Comparison of ENCODE assay signal across 11 mouse cellular contexts in genomic region chr16:10837903-10838302, GRCm38 (mm10). TPM values are rescaled to one million over a fixed set of nuclear protein-coding genes. Genes with fewer than 3 reads are reported as not detected.
A peak's percentile ranks its signal among the peaks of the same experiment; 100 is the strongest.
DNase-seq lines count a peak whose midpoint lies in the region; ATAC-seq lines count a peak whose summit lies in the region.
"Had no signal": no experiment of that assay in that cellular context is flagged by ENCODE, and none has a peak within 500 bp of the region (broad histone marks: within the 10 kb centered on the region; RNA-seq: fewer than 3 reads in every experiment).

No protein-coding gene starts in this region.

- no peak for ATAC-seq in heart, embryonic 15.5 days (replicated peaks; ENCODE audit: insufficient number of reproducible peaks, insufficient read depth, low FRiP score, low read depth)
- no peak for ATAC-seq in embryonic facial prominence, embryonic 15.5 days (ENCODE audit: insufficient number of reproducible peaks, low FRiP score, low TSS enrichment, low read depth)
- 0 out of 2 replicates have a peak, but pooled peaks have one; percentile 7 for ATAC-seq in monocyte, adult 5-6 weeks (replicated peaks; ENCODE audit: insufficient number of reproducible peaks, low FRiP score, low TSS enrichment, poor library complexity, severe bottlenecking)
- no peak for ATAC-seq in erythroblast, adult 5-6 weeks (replicated peaks; ENCODE audit: low FRiP score, poor library complexity, severe bottlenecking)
- ATAC-seq: inflammation-experienced regulatory T-cells, adult 6 months had no signal

- H3K36me3 ChIP-seq in heart, embryonic 15.5 days, result no peaks in the 10 kb centered on the region
- no peaks in the 10 kb centered on the region for H3K36me3 ChIP-seq in embryonic facial prominence, embryonic 15.5 days

- H3K27me3 ChIP-seq in heart, embryonic 15.5 days, result no peaks in the 10 kb centered on the region
- H3K27me3 ChIP-seq in embryonic facial prominence, embryonic 15.5 days, result no peaks in the 10 kb centered on the region

- H3K4me1 ChIP-seq in heart, embryonic 15.5 days (replicated peaks), result peaks cover 46% of the 10 kb centered on the region
- H3K4me1 ChIP-seq in embryonic facial prominence, embryonic 15.5 days, result peaks cover 49% of the 10 kb centered on the region

- peak overlapping the region; percentile 82 for H3K27ac ChIP-seq in heart, embryonic 15.5 days
- H3K27ac ChIP-seq in embryonic facial prominence, embryonic 15.5 days (replicated peaks), result peak overlapping the region; percentile 49

- no peak overlapping the region for H3K9ac ChIP-seq in heart, embryonic 15.5 days
- H3K9ac ChIP-seq in embryonic facial prominence, embryonic 15.5 days, result no peak overlapping the region

- 0 out of 2 replicates have a peak overlapping the region, but pooled peaks have one; percentile 35 for H3K4me2 ChIP-seq in heart, embryonic 15.5 days
- H3K4me2 ChIP-seq in embryonic facial prominence, embryonic 15.5 days (replicated peaks), result no peak overlapping the region

- H3K4me3 ChIP-seq in heart, embryonic 15.5 days, result no peak overlapping the region
- no peak overlapping the region for H3K4me3 ChIP-seq in embryonic facial prominence, embryonic 15.5 days (replicated peaks)

- no peaks in the 10 kb centered on the region for H3K9me3 ChIP-seq in heart, embryonic 15.5 days (replicated peaks)
- H3K9me3 ChIP-seq in embryonic facial prominence, embryonic 15.5 days (replicated peaks), result no peaks in the 10 kb centered on the region

- WGBS in heart, embryonic 15.5 days, result 83% methylated on average over 1 of the region's 1 CpGs
- 59% methylated on average over 1 of the region's 1 CpGs for WGBS in embryonic facial prominence, embryonic 15.5 days

- DNase-seq in heart, postnatal 4 days, result no peak
- DNase-seq in CD4-positive, CD25-positive, alpha-beta regulatory T cell, adult 2 months (ENCODE audit: low read depth, low spot score), result peak; percentile 43
- no peak for DNase-seq in layer of hippocampus, postnatal 36 days
- no peak for DNase-seq in urinary bladder, adult 18-20 months (ENCODE audit: low spot score in 2 of 2)
- DNase-seq: cerebellum, adult 11 months had no signal

RNA-seq across cellular contexts. Expression of gene Rmi2, which starts 3.0 kb away (rescaled TPM):
- 2.1 and 3.5 TPM in 2 replicates for polyA plus RNA-seq in heart, embryonic 15.5 days (2015; fragmentation: Nextera tagmentation; extraction: Ambion mirVana)
- 1 to 10 TPM; 5.1 to 5.5 TPM for total RNA-seq in heart, postnatal 4 days (2021)
- polyA plus RNA-seq in embryonic facial prominence, embryonic 15.5 days (2015; fragmentation: Nextera tagmentation; extraction: Ambion mirVana), result 3.0 and 3.3 TPM in 2 replicates
- 0.58 TPM in 1 of 3 replicates, not detected in the others for total RNA-seq in monocyte, adult 5-6 weeks (2017)
- under 1 TPM; 0.20 to 0.28 TPM for total RNA-seq in layer of hippocampus, postnatal 36 days (2021)
- 0.96 and 3.8 TPM in 2 replicates for total RNA-seq in erythroblast, adult 5-6 weeks (2015; ENCODE audit: low replicate concordance)
- 1.3 and 2.1 TPM in 2 replicates for total RNA-seq in erythroblast, adult 5-6 weeks (2017; ENCODE audit: low replicate concordance)

RNA-seq across cellular contexts. Expression of gene Gm11172, which starts 25.2 kb away (rescaled TPM):
- not detected in 2 replicates for polyA plus RNA-seq in heart, embryonic 15.5 days (2015; fragmentation: Nextera tagmentation; extraction: Ambion mirVana)
- total RNA-seq in heart, postnatal 4 days (2021), result not detected
- polyA plus RNA-seq in embryonic facial prominence, embryonic 15.5 days (2015; fragmentation: Nextera tagmentation; extraction: Ambion mirVana), result not detected in 2 replicates
- total RNA-seq in monocyte, adult 5-6 weeks (2017), result not detected in 3 replicates
- not detected for total RNA-seq in layer of hippocampus, postnatal 36 days (2021)
- not detected in 2 replicates for total RNA-seq in erythroblast, adult 5-6 weeks (2015; ENCODE audit: low replicate concordance)
- not detected in 2 replicates for total RNA-seq in erythroblast, adult 5-6 weeks (2017; ENCODE audit: low replicate concordance)
- total RNA-seq: gastrocnemius, adult 8-10 months had no signal
- polyA plus RNA-seq: inflammation-experienced regulatory T-cells, adult 6 months had no signal

RNA-seq across cellular contexts. Expression of gene Prm1, which starts 32.3 kb away (rescaled TPM):
- polyA plus RNA-seq in heart, embryonic 15.5 days (2015; fragmentation: Nextera tagmentation; extraction: Ambion mirVana), result 0.30 TPM in 1 of 2 replicates, not detected in the other
- total RNA-seq in heart, postnatal 4 days (2021), result not detected
- polyA plus RNA-seq in embryonic facial prominence, embryonic 15.5 days (2015; fragmentation: Nextera tagmentation; extraction: Ambion mirVana), result not detected in 2 replicates
- total RNA-seq in monocyte, adult 5-6 weeks (2017), result 1.5 to 7.7 TPM in 2 of 3 replicates, not detected in the other
- not detected for total RNA-seq in layer of hippocampus, postnatal 36 days (2021)
- not detected in 2 replicates for total RNA-seq in erythroblast, adult 5-6 weeks (2015; ENCODE audit: low replicate concordance)
- not detected in 2 replicates for total RNA-seq in erythroblast, adult 5-6 weeks (2017; ENCODE audit: low replicate concordance)
- total RNA-seq: gastrocnemius, adult 8-10 months had no signal

RNA-seq across cellular contexts. Expression of gene Prm2, which starts 42.0 kb away (rescaled TPM):
- not detected in 2 replicates for polyA plus RNA-seq in heart, embryonic 15.5 days (2015; fragmentation: Nextera tagmentation; extraction: Ambion mirVana)
- total RNA-seq in heart, postnatal 4 days (2021), result not detected
- polyA plus RNA-seq in embryonic facial prominence, embryonic 15.5 days (2015; fragmentation: Nextera tagmentation; extraction: Ambion mirVana), result not detected in 2 replicates
- total RNA-seq in monocyte, adult 5-6 weeks (2017), result 6.1 to 11.8 TPM in 2 of 3 replicates, not detected in the other
- not detected for total RNA-seq in layer of hippocampus, postnatal 36 days (2021)
- not detected in 2 replicates for total RNA-seq in erythroblast, adult 5-6 weeks (2015; ENCODE audit: low replicate concordance)
- total RNA-seq in erythroblast, adult 5-6 weeks (2017; ENCODE audit: low replicate concordance), result not detected in 2 replicates
- total RNA-seq: gastrocnemius, adult 8-10 months had no signal
- polyA plus RNA-seq: inflammation-experienced regulatory T-cells, adult 6 months had no signal

RNA-seq across cellular contexts. Expression of gene Prm3, which starts 47.2 kb away (rescaled TPM):
- polyA plus RNA-seq in heart, embryonic 15.5 days (2015; fragmentation: Nextera tagmentation; extraction: Ambion mirVana), result not detected in 2 replicates
- not detected for total RNA-seq in heart, postnatal 4 days (2021)
- polyA plus RNA-seq in embryonic facial prominence, embryonic 15.5 days (2015; fragmentation: Nextera tagmentation; extraction: Ambion mirVana), result not detected in 2 replicates
- total RNA-seq in monocyte, adult 5-6 weeks (2017), result not detected in 3 replicates
- not detected for total RNA-seq in layer of hippocampus, postnatal 36 days (2021)
- total RNA-seq in erythroblast, adult 5-6 weeks (2015; ENCODE audit: low replicate concordance), result not detected in 2 replicates
- total RNA-seq in erythroblast, adult 5-6 weeks (2017; ENCODE audit: low replicate concordance), result not detected in 2 replicates
- total RNA-seq: gastrocnemius, adult 8-10 months had no signal
- polyA plus RNA-seq: inflammation-experienced regulatory T-cells, adult 6 months had no signal
